Mouse (Mus musculus) cortical plate, adult 2 months (tissue): ENCODE measurements at regions not wholly inside any gene's neighbourhood (a gene's known extent, or its start where the extent isn't known, plus 50 kb on each side); places are given as distances from the start of the nearest gene placed in this dataset.

Experiments
- CTCF ChIP-seq: fragments of 200-500 bp; IDR thresholded peaks from 2 replicates; pipeline ENCODE4 v1.5.1; 2011; ENCODE audit warnings: mild to moderate bottlenecking, control low read depth, low read length; ENCODE audit not compliant: insufficient read depth; ENCODE audit errors: extremely low read depth
- POLR2A ChIP-seq: fragments of 200-500 bp; IDR thresholded peaks from 2 replicates; pipeline ENCODE4 v1.6.1; 2011; ENCODE audit warnings: mild to moderate bottlenecking, low read length, control low read depth; ENCODE audit not compliant: insufficient read depth; ENCODE audit errors: extremely low read depth

DNA sequence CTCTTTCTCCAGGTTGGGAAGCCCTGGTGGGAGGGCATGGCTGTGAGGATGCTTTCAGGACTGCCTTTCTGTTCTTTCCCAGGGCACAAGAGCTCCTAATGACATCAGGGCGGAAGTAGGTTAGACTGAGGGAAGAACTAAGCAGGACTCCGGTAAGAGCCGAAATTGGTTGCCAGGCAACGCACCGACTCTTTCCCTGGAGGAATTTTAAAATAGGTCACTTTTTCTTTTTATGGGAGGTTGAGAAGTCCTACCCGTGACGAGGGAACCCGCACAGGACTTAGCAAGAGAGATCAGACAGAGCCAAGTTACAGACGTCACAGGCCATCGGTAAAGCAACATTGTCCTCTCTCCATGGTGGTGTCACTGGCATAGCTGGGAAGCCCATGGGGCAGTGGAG is 61.6 kb downstream of the Rpl14 start:
- TF ChIP-seq CTCF (no peak), POLR2A (no peak)
